Mouse (Mus musculus) ES-Bruce4 (cell line): ENCODE results near the gene Adamts7.

Experiments used
- CTCF ChIP-seq: IDR thresholded peaks from one replicate; pipeline ENCODE4 v1.8.1; 2011; ENCODE audit warnings: low read depth, low read length
- POLR2A ChIP-seq: IDR thresholded peaks from one replicate; pipeline ENCODE4 v1.8.1; 2011; ENCODE audit warnings: low read length; ENCODE audit not compliant: insufficient read depth

DNA sequence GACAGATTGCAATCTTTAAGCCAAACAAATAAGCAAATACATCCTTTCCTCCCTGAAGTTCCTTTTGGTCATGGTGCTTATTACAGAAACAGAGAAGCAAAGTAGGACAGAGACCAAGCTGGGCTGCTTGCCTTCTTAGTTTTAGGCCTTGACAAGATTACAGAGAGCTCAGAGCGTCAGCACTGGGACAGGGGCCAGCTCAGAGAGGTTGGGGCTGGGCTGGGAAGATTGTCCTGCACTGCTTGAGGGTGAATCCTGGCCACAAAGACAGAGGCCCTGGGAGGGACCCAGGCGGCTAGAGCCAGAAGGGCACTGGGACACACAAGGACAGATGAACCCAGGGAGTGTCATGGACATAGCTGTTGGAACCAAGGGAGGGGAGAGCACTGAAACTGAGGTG is 17.1 kb upstream of the Adamts7 start:
- TF ChIP-seq CTCF: no peak
- no peak for TF ChIP-seq POLR2A
